Mouse (Mus musculus): ENCODE data around the gene Pex10.

The Pex10 gene

GRCm38 (mm10) chr4:155066834-155067522, at the start of gene Pex10:
Gene Pex10 (plus strand): TSS chr4:155067016.
- DNase-seq (ENCODE audit: low read depth, low spot score): peak; percentile 94

- DNase-seq (ENCODE audit: low read depth, low spot score): no peak
These were observed 49.5 kb upstream of the Pex10 start for GRCm38 (mm10) chr4:155017253-155017878.

GRCm38 (mm10) chr4:155018066-155018465, 48.8 kb upstream of the Pex10 start:
- no peak for DNase-seq (ENCODE audit: low read depth, low spot score)

- DNase-seq (ENCODE audit: low read depth, low spot score): no peak
These were observed 48.0 kb upstream of the Pex10 start for GRCm38 (mm10) chr4:155018601-155019335.

- no peak for DNase-seq (ENCODE audit: low read depth, low spot score)
These were observed 47.4 kb upstream of the Pex10 start for GRCm38 (mm10) chr4:155019336-155019847.

DNA sequence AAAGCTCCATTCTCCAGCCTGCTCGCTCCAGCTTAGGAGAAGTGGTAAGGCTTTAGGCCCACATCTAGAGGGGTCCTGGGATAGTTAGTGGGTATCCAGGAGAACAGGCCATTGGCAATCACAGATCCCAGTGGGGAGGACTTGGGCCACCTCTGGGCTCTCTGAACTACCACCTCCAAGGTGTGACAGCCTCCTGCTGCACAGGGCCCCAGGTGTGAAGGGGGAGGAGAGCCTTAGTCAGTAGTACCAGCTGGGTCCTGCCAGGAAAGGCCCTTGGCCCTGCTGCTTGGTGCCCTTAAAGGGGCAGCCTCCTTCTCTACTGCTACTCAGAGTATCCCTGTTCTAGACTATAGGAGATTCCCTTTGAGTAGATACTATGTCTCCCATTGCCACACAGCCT, 46.7 kb upstream of the Pex10 start:
- DNase-seq (ENCODE audit: low read depth, low spot score): no peak

- no peak for DNase-seq (ENCODE audit: low read depth, low spot score)
These were observed 46.0 kb upstream of the Pex10 start for GRCm38 (mm10) chr4:155020813-155021212.

GRCm38 (mm10) chr4:155022228-155022855, 44.5 kb upstream of the Pex10 start:
- DNase-seq (ENCODE audit: low read depth, low spot score): no peak

DNA sequence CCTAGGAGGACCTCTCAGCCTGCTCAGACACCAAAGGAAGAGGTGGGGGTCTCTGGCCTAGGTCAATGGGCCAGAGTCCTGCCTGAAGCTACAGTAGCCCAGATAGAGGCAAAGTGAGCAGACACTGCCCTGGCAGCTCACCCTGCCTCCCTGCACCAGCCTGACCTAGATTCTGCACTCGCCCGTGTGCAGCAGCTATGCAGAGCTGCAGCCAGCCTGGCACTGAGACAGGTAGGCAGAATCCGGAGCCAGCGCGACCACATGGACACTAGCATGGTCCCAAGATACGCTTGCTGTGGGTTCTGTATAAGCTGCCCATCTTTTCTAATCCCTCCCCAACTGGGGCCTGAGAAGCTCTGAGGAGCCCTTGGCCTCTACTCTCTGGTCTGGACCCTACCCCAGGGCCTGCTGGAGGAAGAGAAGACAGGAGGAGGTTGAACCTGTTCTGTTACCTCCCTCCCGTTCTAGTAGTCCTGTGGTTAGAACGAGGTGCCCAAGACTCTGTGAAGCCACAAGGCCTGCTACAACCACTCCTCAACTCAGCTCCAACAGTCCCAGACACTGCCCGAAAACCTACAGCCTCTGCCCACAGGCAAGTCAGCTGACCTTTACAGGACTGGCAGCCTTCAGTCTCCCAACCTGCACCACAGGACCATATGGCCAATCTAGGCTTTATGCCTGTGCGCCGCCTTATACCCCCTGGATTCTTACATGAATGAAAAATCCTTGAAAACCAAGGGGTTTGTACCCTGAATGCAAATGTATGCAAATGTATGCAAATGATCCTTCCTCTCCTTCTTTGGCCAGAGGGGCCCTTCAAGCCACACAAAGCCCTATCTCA, 42.4 kb upstream of the Pex10 start:
- DNase-seq (ENCODE audit: low read depth, low spot score): no peak

DNA sequence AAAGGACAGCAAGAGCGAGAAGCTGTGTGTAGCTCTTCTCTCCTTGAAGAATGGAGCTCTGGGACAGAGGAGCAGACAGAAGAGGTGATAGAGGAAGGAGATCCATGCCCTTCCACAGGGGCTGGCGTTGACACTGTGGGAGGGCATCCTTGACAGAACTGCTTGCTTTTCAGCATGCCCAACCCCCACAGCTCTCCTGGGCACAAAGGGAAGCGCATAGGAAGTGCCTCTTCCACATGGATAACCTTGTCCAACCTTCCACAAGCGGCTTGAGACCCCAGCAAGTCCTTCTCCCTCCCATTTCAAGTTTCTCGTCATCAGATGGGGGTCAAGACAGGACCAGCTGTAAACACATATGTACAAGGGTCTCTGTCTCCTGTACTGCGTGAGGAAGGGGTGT, 33.7 kb upstream of the Pex10 start:
- no peak for DNase-seq (ENCODE audit: low read depth, low spot score)

GRCm38 (mm10) chr4:155034202-155034601, 32.6 kb upstream of the Pex10 start:
- no peak for DNase-seq (ENCODE audit: low read depth, low spot score)

DNA sequence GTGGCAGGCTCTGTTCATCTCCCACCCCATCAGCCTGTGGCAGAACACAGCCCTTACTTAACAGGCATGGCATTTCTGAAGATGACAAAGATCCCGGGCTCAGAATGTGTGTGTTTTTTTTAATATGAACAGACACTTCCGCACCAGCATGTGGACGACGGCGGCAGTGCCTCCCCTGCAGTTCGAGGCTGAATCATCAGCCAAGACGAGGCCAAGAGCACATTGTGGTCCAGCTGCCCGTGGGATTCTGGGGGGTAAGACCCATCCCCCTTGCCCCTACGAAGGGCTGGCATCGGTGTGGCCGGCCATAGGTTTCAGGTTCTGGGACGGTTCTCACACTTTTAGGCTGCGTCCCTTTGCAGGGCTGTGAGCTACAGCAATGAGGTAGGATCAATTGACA, 32.0 kb upstream of the Pex10 start:
- no peak for DNase-seq (ENCODE audit: low read depth, low spot score)

- no peak for DNase-seq (ENCODE audit: low read depth, low spot score)
These were observed 26.6 kb upstream of the Pex10 start for GRCm38 (mm10) chr4:155040197-155040596.

- DNase-seq (ENCODE audit: low read depth, low spot score): no peak
These were observed 26.1 kb upstream of the Pex10 start for GRCm38 (mm10) chr4:155040696-155041095.

DNA sequence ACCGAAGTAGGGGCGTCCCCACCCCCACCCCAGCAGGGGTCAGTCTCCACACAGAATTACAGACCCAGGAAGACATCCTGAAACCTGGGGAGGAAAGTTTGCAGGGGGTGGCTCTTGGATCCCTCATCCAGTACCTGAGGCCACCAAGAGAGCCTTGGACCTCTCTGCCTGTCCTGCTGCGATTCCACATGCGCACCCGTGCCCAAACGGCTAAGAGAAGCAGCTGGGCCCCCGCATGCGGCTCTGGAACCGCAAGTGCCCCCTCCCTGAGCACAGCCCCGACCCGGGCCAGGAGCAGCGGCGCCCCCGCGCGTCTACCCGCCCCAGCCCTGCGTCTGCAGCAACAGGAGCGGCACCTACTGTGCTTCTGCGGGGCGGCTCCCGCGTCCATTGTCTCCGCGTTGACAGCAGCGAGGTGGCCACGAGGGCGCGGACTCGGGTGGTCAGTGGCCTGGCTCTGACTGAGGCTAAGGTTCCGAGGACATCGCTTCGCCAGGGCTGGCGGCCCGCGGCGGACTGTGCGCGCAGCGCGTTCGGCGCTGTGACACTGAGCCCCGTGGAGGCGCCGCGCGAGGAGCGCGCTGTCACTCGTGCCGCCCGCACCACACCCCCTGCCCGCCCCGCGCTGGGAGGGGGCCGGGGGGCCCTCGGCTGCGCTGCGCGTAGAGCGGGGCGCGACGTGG, 24.1 kb upstream of the Pex10 start:
- no peak for DNase-seq (ENCODE audit: low read depth, low spot score)

GRCm38 (mm10) chr4:155043289-155043625, 23.6 kb upstream of the Pex10 start:
- no peak for DNase-seq (ENCODE audit: low read depth, low spot score)

DNA sequence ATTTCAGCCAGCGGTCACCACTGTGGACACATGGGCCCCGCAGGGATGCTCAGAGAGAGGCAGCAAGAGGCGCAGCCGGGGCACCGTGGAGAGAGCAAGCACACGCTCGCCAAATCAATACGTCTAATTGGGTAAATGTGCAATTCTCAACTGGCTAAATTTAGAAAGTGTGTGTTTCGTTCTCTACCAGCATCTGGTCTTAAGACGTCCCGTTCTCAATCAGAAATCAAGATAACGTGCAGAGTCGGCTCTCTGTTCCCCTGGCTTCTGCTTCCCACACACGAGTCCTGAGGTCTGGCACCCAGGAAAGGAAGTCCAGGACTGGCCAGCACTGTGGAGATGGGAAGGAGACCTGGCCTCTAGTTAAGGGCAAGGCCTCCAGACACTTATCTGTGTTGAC, 20.2 kb upstream of the Pex10 start:
- no peak for DNase-seq (ENCODE audit: low read depth, low spot score)

- DNase-seq (ENCODE audit: low read depth, low spot score): no peak
These were observed 16.7 kb upstream of the Pex10 start for GRCm38 (mm10) chr4:155050116-155050515.

DNA sequence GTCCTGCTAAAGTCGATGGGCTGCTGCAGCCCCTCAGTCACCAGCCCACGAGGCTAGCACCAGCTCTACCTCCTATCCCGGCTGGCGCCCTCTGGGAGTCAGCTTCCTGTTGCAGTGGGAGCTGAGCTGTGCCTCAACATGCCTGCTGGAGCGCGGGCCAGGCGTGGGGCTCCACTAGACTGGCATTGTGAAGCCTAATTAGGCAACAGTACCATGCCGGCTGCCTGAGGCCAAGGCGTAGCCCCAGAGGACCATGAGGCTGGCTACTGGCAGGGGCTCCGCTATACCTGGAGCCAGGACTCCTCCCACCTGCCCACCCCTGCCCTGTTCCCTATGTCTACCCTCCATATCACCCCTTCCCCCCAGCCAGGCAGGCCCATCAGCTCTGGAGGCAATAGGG, 10.1 kb upstream of the Pex10 start, which contains the start of gene Plch2:
Plch2 (minus strand) TSS at position 61 of the 400 bp plus-strand sequence.
- no peak for DNase-seq (ENCODE audit: low read depth, low spot score)

DNA sequence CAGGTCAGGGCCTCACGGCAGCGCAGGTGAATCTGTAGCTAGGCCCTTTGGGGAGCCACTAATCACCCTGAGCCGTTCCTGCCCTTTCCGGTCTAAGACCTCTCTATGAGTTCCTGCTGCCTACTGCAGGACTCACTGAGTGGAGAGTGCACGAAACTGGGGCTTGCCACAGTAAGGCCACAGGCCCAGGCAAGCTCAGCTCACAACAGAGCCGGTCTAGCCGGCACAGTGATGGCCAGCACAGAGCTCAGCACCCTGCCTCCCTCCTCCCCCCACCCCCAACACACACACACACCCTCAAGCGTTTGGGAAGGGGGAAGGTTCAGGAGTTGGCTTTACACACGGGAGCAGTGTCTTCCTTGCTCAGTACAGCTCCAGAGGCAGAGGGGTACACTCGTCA, 8.5 kb upstream of the Pex10 start:
- no peak for DNase-seq (ENCODE audit: low read depth, low spot score)

- DNase-seq (ENCODE audit: low read depth, low spot score): no peak
These were observed 2.9 kb upstream of the Pex10 start for GRCm38 (mm10) chr4:155063895-155064294.

Measured in telencephalon, adult 2 months (tissue).